Mouse (Mus musculus): Measurements from ENCODE around the gene Olfr194.
"Not testable (repeated sequence)": the region's sequence is repeated elsewhere in the genome, so short reads cannot be mapped to it uniquely, and the experiment has no call there.

Gene Olfr194

GRCm38 (mm10) chr16:59120969-59121368 lies at the start of gene Olfr194:
Olfr194 (minus strand) TSS chr16:59121069.
- DNase-seq, result no peak

- no peak for DNase-seq
Observed at GRCm38 (mm10) chr16:59170354-59170753, 49.5 kb upstream of the Olfr194 start, which contains the start of gene Olfr196. Olfr196 (minus strand) TSS chr16:59170454.

- DNase-seq, result no peak
Observed at GRCm38 (mm10) chr16:59151996-59152395, 31.1 kb upstream of the Olfr194 start.

GRCm38 (mm10) chr16:59146746-59147145 lies 25.9 kb upstream of the Olfr194 start, which contains the start of gene Olfr195:
Olfr195 (plus strand) TSS chr16:59147046.
- no peak for DNase-seq

GRCm38 (mm10) chr16:59141105-59141504 lies 20.2 kb upstream of the Olfr194 start:
- no peak for DNase-seq

DNA sequence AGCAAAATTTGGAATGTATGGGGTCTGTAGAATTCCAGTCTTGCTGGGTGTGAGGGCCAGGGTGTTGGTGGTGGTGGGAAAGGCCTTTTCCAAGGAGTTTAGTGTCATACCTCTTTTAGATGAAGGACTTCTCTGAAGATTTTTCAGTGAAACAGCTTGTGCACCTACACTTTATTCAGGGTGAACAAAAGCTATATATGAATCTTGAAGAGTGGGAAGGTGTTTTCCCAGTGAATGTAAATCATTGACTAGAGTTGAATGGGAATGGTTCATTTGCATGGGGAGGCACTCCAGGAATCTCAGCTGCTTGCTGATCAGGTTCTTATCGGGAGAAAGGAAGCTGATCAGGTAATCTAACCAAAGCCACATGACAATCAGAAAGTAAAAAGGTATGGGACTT lies 9.9 kb upstream of the Olfr194 start:
- no peak for DNase-seq

DNA sequence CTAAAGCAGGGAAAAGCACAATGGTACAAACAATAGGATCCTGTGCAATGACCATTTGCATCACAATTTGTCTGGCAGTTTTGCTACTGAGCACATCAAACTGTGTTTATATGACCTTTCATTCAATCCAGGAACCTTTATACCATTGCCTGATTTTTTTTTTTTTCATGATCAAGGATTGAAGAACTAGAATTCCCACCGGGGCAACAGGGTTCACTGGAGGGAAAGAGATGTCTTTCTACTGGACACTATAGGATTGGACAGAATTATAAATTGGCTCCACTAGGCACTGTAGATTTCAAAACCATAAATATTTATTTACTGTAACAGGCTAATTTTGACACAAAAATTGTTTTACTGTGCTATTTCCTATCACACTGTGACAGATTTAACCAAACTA lies 9.1 kb downstream of the Olfr194 start, which contains the start of gene Olfr193:
Gene Olfr193, minus strand, starts transcription at position 101 of the 400 bp plus-strand sequence.
- no peak for DNase-seq

- not testable (repeated sequence) for DNase-seq
Observed at GRCm38 (mm10) chr16:59108522-59108921, 12.3 kb downstream of the Olfr194 start.

DNA sequence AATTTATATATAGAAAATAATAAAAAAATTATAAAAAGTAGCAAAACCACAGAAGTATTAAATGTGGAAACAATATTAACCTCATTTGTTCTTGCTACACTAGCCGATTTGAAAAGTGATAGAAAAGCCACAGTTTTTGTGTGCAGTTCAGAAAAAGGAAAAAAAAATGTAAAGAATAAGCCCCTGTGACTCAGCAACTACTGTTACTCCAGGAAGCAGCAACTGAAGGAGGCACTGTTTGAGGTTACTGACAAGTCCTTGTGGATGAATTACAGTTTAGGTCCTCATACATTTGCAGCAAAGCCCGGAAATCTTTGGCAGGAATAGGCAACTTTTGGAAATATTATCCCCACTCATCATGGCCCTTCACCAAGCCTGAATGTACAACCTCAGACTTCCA lies 15.6 kb downstream of the Olfr194 start:
- DNase-seq, result no peak

DNA sequence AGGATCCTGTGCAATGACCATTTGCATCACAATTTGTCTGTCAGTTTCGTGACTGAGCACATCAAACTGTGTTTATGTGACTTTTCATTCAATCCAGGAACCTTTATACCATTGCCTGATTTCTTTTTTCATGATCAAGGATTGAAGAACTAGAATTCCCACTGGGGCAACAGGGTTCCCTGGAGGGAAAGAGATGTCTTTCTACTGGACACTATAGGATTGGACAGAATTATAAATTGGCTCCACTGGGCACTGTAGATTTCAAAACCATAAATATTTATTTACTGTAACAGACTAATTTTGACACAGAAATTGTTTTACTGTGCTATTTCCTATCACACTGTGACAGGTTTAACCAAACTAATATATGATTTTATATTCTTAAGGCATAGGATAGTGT lies 31.1 kb downstream of the Olfr194 start, which contains the start of gene Olfr191:
Gene Olfr191, minus strand, starts transcription at position 101 of the 400 bp plus-strand sequence.
- not testable (repeated sequence) for DNase-seq

DNA sequence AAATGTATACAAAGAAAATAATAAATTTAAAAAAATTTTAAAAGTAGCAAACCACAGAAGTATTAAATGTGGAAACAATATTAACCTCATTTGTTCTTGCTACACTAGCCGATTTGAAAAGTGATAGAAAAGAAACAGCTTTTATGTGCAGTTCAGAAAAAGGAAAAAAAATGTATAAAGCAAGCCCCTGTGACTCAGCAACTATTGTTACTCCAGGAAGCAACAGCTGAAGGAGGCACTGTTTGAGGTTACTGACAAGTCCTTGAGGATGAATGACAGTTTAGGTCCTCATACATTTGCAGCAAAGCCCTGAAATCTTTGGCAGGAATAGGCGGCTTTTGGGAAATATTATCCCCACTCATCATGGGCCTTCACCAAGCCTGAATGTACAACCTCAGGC lies 39.8 kb downstream of the Olfr194 start:
- not testable (repeated sequence) for DNase-seq

DNA sequence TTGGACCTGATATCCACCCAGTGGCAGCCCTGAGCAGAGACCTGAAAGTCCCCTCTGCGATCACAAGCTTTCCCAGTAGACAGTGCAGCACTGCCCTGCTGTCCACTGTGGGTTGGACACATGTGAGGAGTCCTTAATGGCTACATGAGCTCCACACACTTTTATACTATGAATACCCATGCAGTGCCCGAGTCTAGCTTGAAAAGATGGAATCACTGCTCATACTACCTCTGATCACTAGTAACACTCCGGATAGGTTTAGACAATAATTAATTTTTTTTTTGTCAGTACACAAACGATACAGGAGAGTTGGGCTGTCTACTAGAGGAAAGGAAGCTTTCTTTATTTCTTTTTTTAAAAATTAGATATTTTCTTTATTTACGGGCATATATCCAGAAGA lies 43.0 kb downstream of the Olfr194 start, which contains the start of gene Olfr190:
Gene Olfr190, minus strand, starts transcription at position 101 of the 400 bp plus-strand sequence.
- no peak for DNase-seq

DNA sequence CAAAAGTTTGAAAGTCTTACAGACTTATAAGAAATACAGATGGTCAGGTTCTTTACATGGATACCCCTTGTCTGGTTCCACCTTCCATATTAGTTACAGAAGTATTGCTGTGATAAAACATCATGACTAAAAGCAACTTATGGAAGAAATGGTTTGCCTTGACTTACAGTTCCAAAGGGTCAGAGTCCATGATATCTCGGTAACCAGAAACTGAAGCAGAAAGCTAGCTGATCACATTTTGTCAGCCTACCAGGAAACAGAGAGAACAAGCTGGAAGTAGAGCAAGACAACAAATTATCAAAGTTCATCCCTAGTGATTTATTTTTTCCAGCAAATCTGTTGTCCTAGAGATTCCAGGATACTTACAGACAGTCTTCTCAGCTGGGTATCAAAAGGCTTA lies 47.3 kb downstream of the Olfr194 start:
- DNase-seq, result no peak

- no peak for DNase-seq
Observed at GRCm38 (mm10) chr16:59071755-59072154, 49.1 kb downstream of the Olfr194 start.

Data from lung, postnatal 10 days (tissue).